Mouse (Mus musculus) stomach, embryonic 16.5 days (tissue): ENCODE data around the gene Lgals8. TPM values are rescaled to one million over a fixed set of nuclear protein-coding genes. Genes with fewer than 3 reads are reported as not detected.
A peak's percentile ranks its signal among the peaks of the same experiment; 100 is the strongest.

Source experiments
- ATAC-seq: fragments of 200-750 bp; cut with Nextera tagmentation; 2 replicates; pipeline ENCODE4 v1.8.0; 2017; ENCODE audit warnings: moderate number of reproducible peaks, moderate TSS enrichment; ENCODE audit not compliant: insufficient read depth, low FRiP score
- H3K27ac ChIP-seq: fragments of 300-500 bp; sonication (generic); 2 replicates; pipeline ENCODE4 v1.5.1; 2014; ENCODE audit warnings: low read length
- H3K27me3 ChIP-seq: fragments of 300-500 bp; sonication (generic); 2 replicates; pipeline ENCODE4 v1.6.1; 2014; ENCODE audit warnings: low read length, control low read depth, mixed read lengths; ENCODE audit not compliant: control insufficient read depth, insufficient read depth
- H3K36me3 ChIP-seq: fragments of 300-500 bp; sonication (generic); 2 replicates; pipeline ENCODE4 v1.6.1; 2014; ENCODE audit warnings: low read length; ENCODE audit not compliant: control insufficient read depth, insufficient read depth
- H3K4me1 ChIP-seq: fragments of 300-500 bp; sonication (generic); 2 replicates; pipeline ENCODE4 v1.6.1; 2014; ENCODE audit warnings: low read length, control low read depth, mixed read lengths; ENCODE audit not compliant: control insufficient read depth, insufficient read depth
- H3K4me2 ChIP-seq: fragments of 300-500 bp; sonication (generic); 2 replicates; pipeline ENCODE4 v1.6.1; 2014; ENCODE audit warnings: low read depth, low read length, mixed read lengths
- H3K4me3 ChIP-seq: fragments of 300-500 bp; sonication (generic); replicated peaks from 2 replicates; pipeline ENCODE4 v1.5.1; 2014; ENCODE audit warnings: mild to moderate bottlenecking, low read length
- H3K9ac ChIP-seq: fragments of 300-500 bp; sonication (generic); 2 replicates; pipeline ENCODE4 v1.6.1; 2014; ENCODE audit warnings: low read length
- H3K9me3 ChIP-seq: fragments of 300-500 bp; sonication (generic); replicated peaks from 2 replicates; pipeline ENCODE4 v1.6.1; 2016; ENCODE audit warnings: low read length, control low read depth; ENCODE audit not compliant: control insufficient read depth
- WGBS: fragments of 180-500 bp; shearing (Covaris S2); extraction: QIAGEN DNeasy Blood & Tissue Kit; methylation state at CpG from one replicate; pipeline ENCODE4 v1.1.7; 2014; 5-methylcytosine and 5-hydroxymethylcytosine counted together
- polyA plus RNA-seq: library from polyadenylated mRNA; unstranded; fragments of >200 nt; fragmentation: Nextera tagmentation; extraction: Ambion mirVana; gene quantifications from 2 replicates; pipeline ENCODE4 v1.2.1, GENCODE M21; 2015

Gene Lgals8
- polyA plus RNA-seq, 1 experiment from 2014 or later = 36.3 TPM

GRCm38 (mm10) chr13:12394609-12395505 is 69.9 kb downstream of the Lgals8 start, which contains the start of gene Heatr1:
TSS of gene Heatr1 (plus strand) at chr13:12395027.
- Histone ChIP-seq H3K9me3 (no peaks in the 10 kb centered on the region), H3K4me2 (peak within 1 kb of the TSS; percentile 97), H3K27ac (peak within 1 kb of the TSS; percentile 69), H3K36me3 (no peaks in the 10 kb centered on the region), H3K4me3 (peak within 1 kb of the TSS; percentile 99), H3K4me1 (peaks cover 9% of the 10 kb centered on the region), H3K9ac (peak within 1 kb of the TSS; percentile 74), H3K27me3 (no peaks in the 10 kb centered on the region)
- peak; percentile 99 for ATAC-seq
- WGBS = under 1% methylated on average over 43 of the region's 43 CpGs

Other genes with a start within 250 kb of the Lgals8 start
- 8.1 and 10.7 TPM in 2 replicates for gene Mtr, start 206.8 kb downstream of the Lgals8 start, polyA plus RNA-seq
- 4.0 and 129 TPM in 2 replicates for gene Actn2, start 124.2 kb downstream of the Lgals8 start, polyA plus RNA-seq
- 17.5 and 19.2 TPM in 2 replicates for gene Heatr1, start 69.9 kb downstream of the Lgals8 start, polyA plus RNA-seq
- 5.8 and 6.1 TPM in 2 replicates for gene Edaradd, start 55.5 kb upstream of the Lgals8 start, polyA plus RNA-seq
- 16.3 and 17.0 TPM in 2 replicates for gene Ero1lb, start 100.9 kb upstream of the Lgals8 start, polyA plus RNA-seq